Mouse (Mus musculus): ENCODE results near the gene Arvcf.

GRCm38 (mm10) chr16:18426215-18426791 is 78.3 kb downstream of the Arvcf start, which contains the start of gene Txnrd2:
- no peak for TF ChIP-seq EP300 (IDR thresholded peaks at IDR 0.05; ENCODE audit: low read depth)
- TF ChIP-seq CTCF (IDR thresholded peaks at IDR 0.05; ENCODE audit: low read depth): peak; percentile 77

Measured in liver, postnatal 0 days (tissue).